Mouse (Mus musculus) spleen, adult 2 months (tissue): Measurements from ENCODE around the gene Krt33b. TPM values are rescaled to one million over a fixed set of nuclear protein-coding genes. Genes with fewer than 3 reads are reported as not detected.

Experiments
- DNase-seq, 2 experiments: peaks; one replicate each; pipeline versions ENCODE4 v3.0.0 to v3.0.0-alpha.2; 2012 to 2021; ENCODE audit warnings: low spot score in 2 of 2, low read depth in 1 of 2
- H3K27ac ChIP-seq: fragments of 200-500 bp; 2 replicates; pipeline ENCODE4 v1.5.1; 2012; ENCODE audit warnings: low read length, inconsistent platforms; ENCODE audit not compliant: insufficient read depth
- H3K27me3 ChIP-seq: fragments of 200-500 bp; 2 replicates; pipeline ENCODE4 v1.6.1; 2012; ENCODE audit warnings: mild to moderate bottlenecking, moderate library complexity, low read length, inconsistent platforms; ENCODE audit not compliant: control insufficient read depth, insufficient read depth
- H3K36me3 ChIP-seq: fragments of 200-500 bp; 2 replicates; pipeline ENCODE4 v1.6.1; 2012; ENCODE audit warnings: mild to moderate bottlenecking, low read length, inconsistent platforms; ENCODE audit not compliant: control insufficient read depth, insufficient read depth
- H3K4me1 ChIP-seq: fragments of 200-500 bp; 2 replicates; pipeline ENCODE4 v1.6.1; 2011; ENCODE audit warnings: inconsistent platforms; ENCODE audit not compliant: control insufficient read depth, insufficient read depth, insufficient read length
- H3K4me3 ChIP-seq: fragments of 200-500 bp; 2 replicates; pipeline ENCODE4 v1.5.1; 2011; ENCODE audit warnings: mild to moderate bottlenecking, inconsistent platforms; ENCODE audit not compliant: insufficient read depth, insufficient read length; ENCODE audit errors: extremely low read depth
- CTCF ChIP-seq: fragments of 200-500 bp; IDR thresholded peaks from 2 replicates; pipeline ENCODE4 v1.5.1; 2011; ENCODE audit warnings: mild to moderate bottlenecking, inconsistent platforms; ENCODE audit not compliant: insufficient read depth, insufficient read length, insufficient replicate concordance; ENCODE audit errors: extremely low read depth
- POLR2A ChIP-seq: fragments of 200-500 bp; IDR thresholded peaks from 2 replicates; pipeline ENCODE4 v1.6.1; 2011; ENCODE audit warnings: low read depth, low read length, inconsistent platforms
- WGBS: fragments of 180-500 bp; shearing (Covaris S2); methylation state at CpG from one replicate; pipeline ENCODE4 v1.1.7; 2018; 5-methylcytosine and 5-hydroxymethylcytosine counted together
- polyA plus RNA-seq: library from polyadenylated mRNA; depleted of rRNA; stranded (reverse); fragments of >200 nt; gene quantifications from 2 replicates; pipeline ENCODE4 v1.2.3, GENCODE M21; 2012; rRNA removed

The Krt33b gene
- polyA plus RNA-seq, 1 experiment: not detected

- TF ChIP-seq CTCF (no peak), POLR2A (no peak)
- WGBS: 84% methylated on average over 20 of the region's 20 CpGs
- DNase-seq: no peak
- Histone ChIP-seq H3K4me3 (no peak overlapping the region), H3K27me3 (no peaks in the 10 kb centered on the region), H3K4me1 (no peaks in the 10 kb centered on the region), H3K27ac (no peak overlapping the region), H3K36me3 (no peaks in the 10 kb centered on the region)
Measured at GRCm38 (mm10) chr11:99985291-99986092, 44.2 kb downstream of the Krt33b start.

- TF ChIP-seq POLR2A (no peak), CTCF (no peak)
- Histone ChIP-seq H3K27ac (no peak overlapping the region), H3K4me3 (no peak overlapping the region), H3K36me3 (no peaks in the 10 kb centered on the region), H3K4me1 (no peaks in the 10 kb centered on the region), H3K27me3 (no peaks in the 10 kb centered on the region)
- WGBS: 81% methylated on average over 1 of the region's 1 CpGs
- no peak for DNase-seq
Measured at GRCm38 (mm10) chr11:99983442-99983841, 46.2 kb downstream of the Krt33b start.

- WGBS: 84% methylated on average over 9 of the region's 9 CpGs
- no peak overlapping the region for H3K4me3 ChIP-seq
- no peaks in the 10 kb centered on the region for H3K4me1 ChIP-seq
- H3K36me3 ChIP-seq: no peaks in the 10 kb centered on the region
- DNase-seq: no peak
- H3K27me3 ChIP-seq: no peaks in the 10 kb centered on the region
- H3K27ac ChIP-seq: no peak overlapping the region
- no peak for TF ChIP-seq CTCF
- no peak for TF ChIP-seq POLR2A
Measured at GRCm38 (mm10) chr11:99982731-99983130, 46.9 kb downstream of the Krt33b start.

DNA sequence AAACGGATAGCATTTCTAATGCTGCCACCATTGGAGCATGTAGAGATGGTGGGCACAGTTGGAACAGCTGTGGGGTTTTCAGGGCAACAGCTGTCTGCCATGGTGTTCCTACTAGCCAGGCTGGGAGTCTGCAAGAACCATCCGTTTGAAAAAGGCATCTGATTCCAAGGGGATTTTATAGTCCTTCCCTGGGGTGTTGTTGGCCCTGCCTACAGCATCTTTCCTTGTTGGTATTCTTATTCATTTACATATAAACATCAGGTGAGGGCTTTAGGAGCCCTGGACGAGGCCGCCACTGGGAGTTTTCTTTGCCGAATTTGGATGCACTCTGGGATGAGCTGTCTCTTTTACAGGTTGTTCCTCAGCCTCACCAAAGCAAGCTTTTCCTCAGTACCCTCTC lies 50.7 kb downstream of the Krt33b start, which contains the start of gene Krtap29-1:
TSS of gene Krtap29-1 (minus strand) at position 101 of the 400 bp plus-strand sequence.
- no peaks in the 10 kb centered on the region for H3K4me1 ChIP-seq
- no peak for DNase-seq
- no peak within 1 kb of the TSS for H3K27ac ChIP-seq
- 71% methylated on average over 5 of the region's 5 CpGs for WGBS
- H3K36me3 ChIP-seq: no peaks in the 10 kb centered on the region
- no peak for TF ChIP-seq CTCF
- TF ChIP-seq POLR2A: no peak
- H3K27me3 ChIP-seq: no peaks in the 10 kb centered on the region
- H3K4me3 ChIP-seq: no peak within 1 kb of the TSS

Other genes with a start within 250 kb of the Krt33b start
- not detected in 2 replicates for gene Krtap4-8, start 249.2 kb downstream of the Krt33b start, polyA plus RNA-seq
- not detected in 2 replicates for gene Krtap4-9, start 244.7 kb downstream of the Krt33b start, polyA plus RNA-seq
- not detected in 2 replicates for gene Gm11596, start 236.4 kb downstream of the Krt33b start, polyA plus RNA-seq
- gene Gm11569, start 230.9 kb downstream of the Krt33b start, polyA plus RNA-seq: not detected in 2 replicates
- not detected in 2 replicates for gene Gm11554, start 225.4 kb downstream of the Krt33b start, polyA plus RNA-seq
- not detected in 2 replicates for gene Krtap4-13, start 220.0 kb downstream of the Krt33b start, polyA plus RNA-seq
- not detected in 2 replicates for gene Gm11564, start 214.2 kb downstream of the Krt33b start, polyA plus RNA-seq
- not detected in 2 replicates for gene 2300003K06Rik, start 191.8 kb downstream of the Krt33b start, polyA plus RNA-seq
- not detected in 2 replicates for gene Krtap4-16, start 178.3 kb downstream of the Krt33b start, polyA plus RNA-seq
- gene Gm11568, start 172.0 kb downstream of the Krt33b start, polyA plus RNA-seq: not detected in 2 replicates
- gene Gm11559, start 165.4 kb downstream of the Krt33b start, polyA plus RNA-seq: not detected in 2 replicates
- not detected in 2 replicates for gene Krtap9-1, start 156.5 kb downstream of the Krt33b start, polyA plus RNA-seq
- not detected in 2 replicates for gene Gm11567, start 150.7 kb downstream of the Krt33b start, polyA plus RNA-seq
- gene Krtap31-1, start 121.9 kb downstream of the Krt33b start, polyA plus RNA-seq: not detected in 2 replicates
- not detected in 2 replicates for gene Gm11565, start 115.1 kb downstream of the Krt33b start, polyA plus RNA-seq
- gene Krtap31-2, start 93.6 kb downstream of the Krt33b start, polyA plus RNA-seq: not detected in 2 replicates
- not detected in 2 replicates for gene Krtap9-5, start 81.4 kb downstream of the Krt33b start, polyA plus RNA-seq
- not detected in 2 replicates for gene Krtap29-1, start 50.8 kb downstream of the Krt33b start, polyA plus RNA-seq
- not detected in 2 replicates for gene Krtap16-1, start 43.3 kb downstream of the Krt33b start, polyA plus RNA-seq
- not detected in 2 replicates for gene Krtap17-1, start 35.9 kb downstream of the Krt33b start, polyA plus RNA-seq
- gene Krt33a, start 13.7 kb downstream of the Krt33b start, polyA plus RNA-seq: not detected in 2 replicates
- not detected in 2 replicates for gene Krt34, start 11.7 kb upstream of the Krt33b start, polyA plus RNA-seq
- gene Krt31, start 20.7 kb upstream of the Krt33b start, polyA plus RNA-seq: not detected in 2 replicates
- gene Krt32, start 58.4 kb upstream of the Krt33b start, polyA plus RNA-seq: not detected in 2 replicates
- not detected in 2 replicates for gene Krt35, start 66.4 kb upstream of the Krt33b start, polyA plus RNA-seq
- not detected in 2 replicates for gene Krt36, start 75.8 kb upstream of the Krt33b start, polyA plus RNA-seq
- 0.08 TPM in 1 of 2 replicates, not detected in the other for gene Krt13, start 91.7 kb upstream of the Krt33b start, polyA plus RNA-seq
- not detected in 2 replicates for gene Krt15, start 106.1 kb upstream of the Krt33b start, polyA plus RNA-seq
- 3.2 and 4.9 TPM in 2 replicates for gene Krt19, start 118.8 kb upstream of the Krt33b start, polyA plus RNA-seq
- gene Krt9, start 163.4 kb upstream of the Krt33b start, polyA plus RNA-seq: not detected in 2 replicates
- gene Krt14, start 177.7 kb upstream of the Krt33b start, polyA plus RNA-seq: 0.20 TPM in 1 of 2 replicates, not detected in the other
- not detected in 2 replicates for gene Krt16, start 219.0 kb upstream of the Krt33b start, polyA plus RNA-seq
- not detected in 2 replicates for gene Krt17, start 231.2 kb upstream of the Krt33b start, polyA plus RNA-seq
- not detected in 2 replicates for gene Krt42, start 240.0 kb upstream of the Krt33b start, polyA plus RNA-seq